Mouse (Mus musculus) lung, postnatal 0 days (tissue): ENCODE measurements at regions not wholly inside any gene's neighbourhood (a gene's known extent, or its start where the extent isn't known, plus 50 kb on each side); places are given as distances from the start of the nearest gene placed in this dataset.

Source experiments
- CTCF ChIP-seq: IDR thresholded peaks from 2 replicates; pipeline ENCODE4 v1.5.1; 2016; ENCODE audit warnings: antibody characterized with exemption, mild to moderate bottlenecking
- EP300 ChIP-seq: IDR thresholded peaks from 2 replicates; pipeline ENCODE4 v1.6.1; 2016; ENCODE audit warnings: antibody characterized with exemption, mild to moderate bottlenecking, control low read depth

DNA sequence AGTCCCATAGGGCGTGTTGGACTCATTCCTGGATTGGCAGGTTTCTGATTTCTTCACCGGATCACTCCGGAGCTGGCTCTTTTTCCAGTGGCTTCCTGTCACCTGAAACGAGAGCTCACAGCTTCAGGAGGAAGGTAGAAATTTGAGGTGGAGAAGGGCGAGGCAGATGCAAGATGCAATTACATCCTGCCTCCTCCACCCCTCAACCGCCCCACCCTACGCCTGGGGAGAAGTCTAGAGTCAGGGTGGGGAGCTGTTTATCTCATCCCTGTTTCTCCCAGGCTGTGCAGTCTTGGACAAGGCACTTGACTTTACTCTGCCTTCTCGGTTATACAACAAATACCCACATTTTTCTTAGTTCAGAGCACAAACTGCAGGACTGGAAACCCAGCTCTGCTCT, 302.8 kb upstream of the Klf3 start:
- no peak for TF ChIP-seq CTCF
- no peak for TF ChIP-seq EP300
